Mouse (Mus musculus) spleen, adult 2 months (tissue): ENCODE measurements around the gene Wipf1.

Source experiments
- CTCF ChIP-seq: fragments of 200-500 bp; IDR thresholded peaks from 2 replicates; pipeline ENCODE4 v1.5.1; 2011; ENCODE audit warnings: mild to moderate bottlenecking, inconsistent platforms; ENCODE audit not compliant: insufficient read depth, insufficient read length, insufficient replicate concordance; ENCODE audit errors: extremely low read depth
- POLR2A ChIP-seq: fragments of 200-500 bp; IDR thresholded peaks from 2 replicates; pipeline ENCODE4 v1.6.1; 2011; ENCODE audit warnings: low read depth, low read length, inconsistent platforms

DNA sequence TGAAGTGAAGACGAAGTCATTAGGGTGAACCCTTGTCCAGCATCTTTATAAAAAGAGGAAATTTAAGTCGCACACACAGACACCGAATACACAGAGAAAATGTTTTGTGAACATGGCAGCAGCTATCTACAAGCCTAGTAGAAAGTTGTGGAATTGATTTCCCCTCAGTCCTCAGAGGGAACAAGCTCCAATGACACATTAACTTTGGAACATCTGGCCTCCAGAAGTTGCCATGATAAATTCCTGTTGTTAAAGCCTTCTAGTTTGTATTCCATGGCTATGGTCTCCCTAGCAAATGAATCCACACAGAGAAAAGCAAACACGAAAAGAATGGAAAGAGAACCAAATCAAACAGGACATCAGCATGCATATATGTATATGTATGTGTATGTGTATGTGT is 44.0 kb upstream of the Wipf1 start:
- TF ChIP-seq CTCF = no peak
- TF ChIP-seq POLR2A = no peak
